Mouse (Mus musculus) heart, adult 11 months (tissue): ENCODE measurements at regions not wholly inside any gene's neighbourhood (a gene's known extent, or its start where the extent isn't known, plus 50 kb on each side); places are given as distances from the start of the nearest gene placed in this dataset.

Source experiments
- DNase-seq: peaks from one replicate; pipeline ENCODE4 v3.0.0; 2022

DNA sequence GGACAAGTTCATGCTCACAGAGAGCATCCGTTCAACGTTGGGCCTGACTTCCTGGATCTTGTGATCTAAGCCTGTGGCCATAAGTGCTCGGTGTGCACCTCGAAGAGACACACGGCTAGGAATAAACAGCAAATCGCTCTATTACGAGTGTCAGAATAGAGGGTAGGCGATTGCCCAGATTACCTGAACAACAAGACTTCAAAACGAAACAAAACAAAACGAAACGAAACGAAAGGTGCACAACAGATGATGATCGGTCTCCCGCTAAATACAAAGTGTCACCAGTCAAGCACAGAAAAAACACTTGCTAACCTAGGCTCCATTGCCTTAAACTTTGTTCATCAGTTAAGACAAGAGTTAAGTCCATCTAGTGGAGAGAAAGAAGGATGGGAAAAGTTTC, 67.4 kb downstream of the Pdia4 start:
- peak; percentile 83 for DNase-seq

DNA sequence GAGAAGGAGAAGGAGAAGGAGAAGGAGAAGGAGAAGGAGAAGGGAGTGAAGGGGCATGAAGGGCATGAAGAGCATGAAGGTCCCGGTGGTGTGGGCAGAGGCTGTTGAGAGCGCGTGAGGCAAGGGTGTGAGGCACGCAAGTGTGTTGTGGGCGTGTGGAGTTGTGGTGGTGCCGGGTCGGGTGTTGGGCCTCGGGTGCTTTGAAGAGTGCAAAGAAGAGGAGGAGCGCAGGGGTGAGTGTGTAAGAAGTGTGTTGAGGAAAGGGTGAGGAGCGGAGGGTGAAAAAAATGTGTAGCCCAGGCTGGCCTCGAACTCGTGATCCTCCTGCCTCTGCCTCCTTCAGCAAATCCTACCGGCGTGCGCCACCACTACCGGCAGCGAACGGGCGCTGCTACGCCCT, 69.4 kb downstream of the Pdia4 start:
- DNase-seq = peak; percentile 96

DNA sequence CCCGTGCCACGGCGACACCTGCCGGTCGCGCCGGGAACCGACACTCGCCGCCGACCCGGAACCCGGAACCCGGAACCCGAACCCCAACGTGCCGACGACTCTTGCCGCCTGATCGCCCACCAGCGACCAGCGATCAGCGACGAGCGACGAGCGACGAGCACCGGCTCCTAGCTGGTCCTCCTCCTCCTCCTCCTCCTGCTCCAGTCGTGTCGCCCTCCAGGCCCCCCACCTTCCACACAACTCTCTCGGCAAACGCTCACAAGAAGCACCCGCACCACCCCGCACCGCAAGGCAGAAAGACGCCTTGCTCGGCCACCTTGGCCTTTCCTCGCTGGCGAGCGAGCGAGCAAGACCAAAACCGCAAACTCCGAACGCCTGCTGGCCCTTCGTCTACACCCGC, 73.0 kb downstream of the Pdia4 start:
- peak; percentile 83 for DNase-seq

DNA sequence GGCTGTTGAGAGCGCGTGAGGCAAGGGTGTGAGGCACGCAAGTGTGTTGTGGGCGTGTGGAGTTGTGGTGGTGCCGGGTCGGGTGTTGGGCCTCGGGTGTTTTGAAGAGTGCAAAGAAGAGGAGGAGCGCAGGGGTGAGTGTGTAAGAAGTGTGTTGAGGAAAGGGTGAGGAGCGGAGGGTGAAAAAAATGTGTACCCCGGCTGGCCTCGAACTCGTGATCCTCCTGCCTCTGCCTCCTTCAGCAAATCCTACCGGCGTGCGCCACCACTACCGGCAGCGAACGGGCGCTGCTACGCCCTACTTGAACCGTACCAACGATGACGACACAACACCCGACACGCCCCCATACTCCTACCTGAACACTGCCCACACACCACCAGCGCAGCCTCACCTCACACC, 73.5 kb downstream of the Pdia4 start:
- peak; percentile 97 for DNase-seq

DNA sequence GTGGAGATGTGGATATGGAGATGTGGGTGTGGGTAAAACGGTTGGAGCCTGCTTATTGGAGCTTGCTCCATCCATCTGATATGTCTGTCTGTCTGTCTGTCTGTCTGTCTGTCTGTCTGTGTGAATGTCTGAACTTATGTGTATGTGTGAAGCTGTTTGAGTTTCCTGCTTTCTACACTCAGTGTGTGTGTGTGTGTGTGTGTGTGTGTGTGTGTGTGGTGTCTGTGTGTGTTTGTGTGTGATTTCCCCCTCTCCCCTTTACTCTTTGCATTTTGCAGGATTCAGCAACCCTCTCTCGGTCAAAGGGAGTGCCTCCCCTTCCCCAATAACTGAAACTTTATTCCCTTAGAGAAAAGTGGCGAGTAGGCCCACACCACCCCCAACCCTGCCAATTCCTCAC, 75.3 kb downstream of the Pdia4 start:
- DNase-seq = peak; percentile 89
